Mouse (Mus musculus) embryonic facial prominence, embryonic 11.5 days (tissue): Measurements from ENCODE around the gene Nme6. TPM values are rescaled to one million over a fixed set of nuclear protein-coding genes. Genes with fewer than 3 reads are reported as not detected.
A peak's percentile ranks its signal among the peaks of the same experiment; 100 is the strongest.
"Not testable (repeated sequence)": the region's sequence is repeated elsewhere in the genome, so short reads cannot be mapped to it uniquely, and the experiment has no call there.

Experiments
- ATAC-seq: fragments of 200-750 bp; cut with Nextera tagmentation; replicated peaks from 2 replicates; pipeline ENCODE4 v1.8.0; 2017; ENCODE audit warnings: low read depth; ENCODE audit not compliant: insufficient number of reproducible peaks, low FRiP score, low TSS enrichment
- DNase-seq: peaks from one replicate; pipeline ENCODE4 v3.0.0-alpha.2; 2015; ENCODE audit warnings: low spot score
- H3K27ac ChIP-seq: fragments of 300-500 bp; sonication (generic); replicated peaks from 2 replicates; pipeline ENCODE4 v1.5.1; 2014; ENCODE audit warnings: mild to moderate bottlenecking, low read depth, low read length, control low read depth
- H3K27me3 ChIP-seq: fragments of 300-500 bp; sonication (generic); 2 replicates; pipeline ENCODE4 v1.6.1; 2014; ENCODE audit warnings: mild to moderate bottlenecking, low read length, moderate library complexity, mixed read lengths; ENCODE audit not compliant: control insufficient read depth, insufficient read depth
- H3K36me3 ChIP-seq: fragments of 300-500 bp; sonication (generic); replicated peaks from 2 replicates; pipeline ENCODE4 v1.6.1; 2014; ENCODE audit warnings: low read depth, mild to moderate bottlenecking, low read length, moderate library complexity, mixed read lengths; ENCODE audit not compliant: control insufficient read depth, insufficient read depth
- H3K4me1 ChIP-seq: fragments of 300-500 bp; sonication (generic); 2 replicates; pipeline ENCODE4 v1.6.1; 2014; ENCODE audit warnings: low read length, mixed read lengths; ENCODE audit not compliant: control insufficient read depth, insufficient read depth
- H3K4me2 ChIP-seq: fragments of 300-500 bp; sonication (generic); 2 replicates; pipeline ENCODE4 v1.6.1; 2014; ENCODE audit warnings: low read depth, mild to moderate bottlenecking, control low read depth, low read length, moderate library complexity
- H3K4me3 ChIP-seq: fragments of 300-500 bp; sonication (generic); 2 replicates; pipeline ENCODE4 v1.5.1; 2014; ENCODE audit warnings: low read depth, low read length, control low read depth
- H3K9ac ChIP-seq: fragments of 300-500 bp; sonication (generic); replicated peaks from 2 replicates; pipeline ENCODE4 v1.6.1; 2014; ENCODE audit warnings: mild to moderate bottlenecking, control low read depth, low read length
- H3K9me3 ChIP-seq: fragments of 300-500 bp; sonication (generic); replicated peaks from 2 replicates; pipeline ENCODE4 v1.6.1; 2016; ENCODE audit warnings: mild to moderate bottlenecking, low read length, inconsistent platforms, mixed read lengths; ENCODE audit not compliant: control insufficient read depth
- WGBS: fragments of 180-500 bp; shearing (Covaris S2); extraction: QIAGEN DNeasy Blood & Tissue Kit; methylation state at CpG from one replicate; pipeline ENCODE4 v1.1.7; 2014; 5-methylcytosine and 5-hydroxymethylcytosine counted together
- polyA plus RNA-seq: library from polyadenylated mRNA; unstranded; fragments of >200 nt; fragmentation: Nextera tagmentation; extraction: Ambion mirVana; gene quantifications from 2 replicates; pipeline ENCODE4 v1.2.1, GENCODE M21; 2014

Nme6 gene
- 89.7 and 97.5 TPM in 2 replicates for polyA plus RNA-seq

DNA sequence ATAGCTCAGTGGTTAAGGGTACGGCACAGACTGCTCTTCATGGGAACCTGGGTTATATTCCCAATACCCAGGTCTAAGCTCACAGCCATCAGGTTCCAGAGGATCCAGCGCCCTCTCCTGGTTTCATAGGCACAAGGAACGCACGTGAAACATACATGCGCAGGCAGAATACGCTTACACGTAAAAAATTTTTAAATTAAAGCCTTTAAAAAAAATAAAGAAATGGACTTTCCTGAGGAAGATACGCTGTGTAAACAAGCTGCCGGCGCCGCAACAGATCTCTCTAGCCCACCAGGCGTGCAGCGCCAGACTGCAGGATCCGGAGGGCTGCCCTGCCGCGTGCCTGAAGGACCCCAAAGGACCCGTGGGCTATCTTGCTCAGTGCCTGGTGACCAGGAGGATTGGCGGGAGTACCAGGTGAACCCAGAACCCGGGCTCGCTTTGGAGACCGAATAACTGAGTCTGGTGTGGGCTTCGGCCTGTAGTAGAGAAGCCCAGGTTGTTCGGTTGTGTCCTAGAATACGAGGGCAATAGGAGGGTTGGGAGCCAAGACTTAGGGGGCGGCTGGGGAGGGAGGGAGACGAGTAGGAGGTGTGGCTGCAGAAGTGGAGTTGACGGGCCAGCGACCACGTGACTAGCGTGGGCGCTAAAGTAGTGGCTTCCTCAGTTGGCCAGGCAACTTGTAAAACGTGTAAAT, at the start of gene Nme6:
TSS of gene Nme6 (plus strand) at position 359 of the 697 bp plus-strand sequence.
- Histone ChIP-seq H3K27ac (0 out of 2 replicates have a peak within 1 kb of the TSS, but pooled peaks have one; percentile 24), H3K9ac (peak within 1 kb of the TSS; percentile 71), H3K4me3 (peak within 1 kb of the TSS; percentile 61), H3K27me3 (no peaks in the 10 kb centered on the region), H3K9me3 (no peaks in the 10 kb centered on the region), H3K4me1 (no peaks in the 10 kb centered on the region), H3K36me3 (no peaks in the 10 kb centered on the region), H3K4me2 (peak within 1 kb of the TSS; percentile 86)
- WGBS, result under 1% methylated on average over 32 of the region's 32 CpGs
- peak; percentile 91 for DNase-seq
- peak; percentile 97 for ATAC-seq

DNA sequence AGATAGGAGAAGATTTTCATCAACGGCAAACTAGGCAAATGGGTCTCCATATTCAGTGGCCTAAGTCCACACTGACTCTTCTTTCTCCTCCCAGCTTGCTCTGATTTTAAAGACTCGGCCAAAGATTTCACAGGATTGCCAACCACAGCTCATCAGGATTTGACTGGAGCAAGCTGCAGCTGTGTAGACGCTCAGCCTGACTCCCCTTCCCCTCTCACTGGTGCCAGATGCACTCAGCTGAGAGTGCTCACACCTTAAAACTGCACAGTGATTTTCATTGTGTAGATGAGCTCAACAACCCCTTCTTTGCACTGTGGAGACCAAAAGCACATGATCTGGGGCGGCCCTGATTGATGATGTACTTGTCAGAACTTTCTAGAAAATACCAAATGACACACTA, 42.0 kb upstream of the Nme6 start, which contains the start of gene Fbxw27:
TSS of gene Fbxw27 (minus strand) at position 101 of the 400 bp plus-strand sequence.
- not testable (repeated sequence) for ATAC-seq, H3K27ac ChIP-seq, H3K9me3 ChIP-seq, H3K36me3 ChIP-seq, DNase-seq, H3K9ac ChIP-seq, H3K4me3 ChIP-seq, H3K27me3 ChIP-seq, H3K4me2 ChIP-seq, H3K4me1 ChIP-seq
- WGBS, result 65% methylated on average over 4 of the region's 4 CpGs

DNA sequence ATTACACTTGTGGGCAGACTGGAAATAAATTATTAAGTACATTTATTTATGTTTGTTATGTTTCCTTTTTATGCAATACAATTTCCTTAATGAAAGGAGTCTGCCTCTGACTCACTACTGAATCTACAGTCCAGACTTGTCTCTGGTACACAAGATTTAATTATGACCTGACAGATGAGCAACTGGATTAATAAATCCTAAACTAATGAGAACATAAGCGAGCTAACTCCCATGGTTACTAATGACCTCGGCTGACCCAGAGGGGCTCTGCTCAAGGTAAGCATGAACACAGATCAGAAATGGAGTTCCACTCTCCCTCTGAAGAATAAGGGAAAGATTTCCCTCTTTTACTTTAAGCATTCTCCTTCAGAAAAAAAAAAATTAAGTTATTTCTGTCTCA, 37.3 kb upstream of the Nme6 start:
- Histone ChIP-seq H3K4me3 (no peak overlapping the region), H3K9me3 (no peaks in the 10 kb centered on the region), H3K27ac (no peak overlapping the region), H3K36me3 (no peaks in the 10 kb centered on the region), H3K4me1 (no peaks in the 10 kb centered on the region), H3K27me3 (no peaks in the 10 kb centered on the region), H3K4me2 (no peak overlapping the region), H3K9ac (no peak overlapping the region)
- WGBS, result 74% methylated on average over 2 of the region's 2 CpGs
- DNase-seq (no peak), ATAC-seq (no peak)

DNA sequence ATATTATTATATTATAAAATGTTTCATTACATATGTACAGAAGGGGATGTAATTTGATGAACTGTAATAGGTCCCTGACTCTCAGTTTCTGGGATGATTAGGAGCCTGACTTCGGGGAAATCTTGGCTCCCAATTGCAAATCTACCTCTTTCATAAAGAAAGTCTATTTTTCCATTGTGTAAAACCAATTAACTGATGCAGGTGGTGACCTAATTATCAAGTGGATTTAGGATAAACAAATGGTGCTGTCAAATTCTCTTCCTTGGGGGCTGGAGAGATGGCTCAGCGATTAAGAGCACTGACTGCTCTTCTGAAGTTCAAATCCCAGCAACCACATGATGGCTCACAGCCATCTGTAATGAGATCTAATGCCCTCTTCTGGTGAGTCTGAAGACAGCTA, 36.7 kb upstream of the Nme6 start:
- no peak for ATAC-seq
- H3K36me3 ChIP-seq, result no peaks in the 10 kb centered on the region
- H3K4me1 ChIP-seq, result no peaks in the 10 kb centered on the region

DNA sequence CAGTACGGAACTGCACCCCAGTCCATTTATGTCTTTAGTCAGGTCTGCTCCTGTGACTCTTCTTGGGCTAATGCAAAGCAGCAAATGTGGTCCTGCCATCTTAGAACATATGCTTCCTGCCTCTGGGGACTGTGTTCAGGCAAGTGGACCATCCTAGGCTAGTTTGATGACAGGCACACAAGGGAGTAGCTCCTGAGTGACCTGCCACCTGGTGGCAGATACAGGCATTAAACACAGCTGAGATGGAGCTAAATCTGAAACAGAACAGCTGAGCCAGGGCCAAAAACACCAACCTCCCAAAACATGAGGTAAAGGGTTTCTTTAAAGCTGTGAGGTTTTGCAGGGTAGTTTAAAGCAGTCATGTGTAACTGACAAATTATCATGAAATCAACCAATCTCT, 34.5 kb upstream of the Nme6 start:
- no peaks in the 10 kb centered on the region for H3K9me3 ChIP-seq
- no peak overlapping the region for H3K4me3 ChIP-seq
- 94% methylated on average over 1 of the region's 1 CpGs for WGBS
- no peak overlapping the region for H3K9ac ChIP-seq
- H3K4me2 ChIP-seq, result no peak overlapping the region
- no peak overlapping the region for H3K27ac ChIP-seq
- ATAC-seq, result no peak
- DNase-seq, result peak; percentile 20
- H3K4me1 ChIP-seq, result no peaks in the 10 kb centered on the region
- H3K36me3 ChIP-seq, result no peaks in the 10 kb centered on the region
- H3K27me3 ChIP-seq, result no peaks in the 10 kb centered on the region

More for the DNA sequence above, 36.7 kb upstream of the Nme6 start:
- Histone ChIP-seq H3K9ac (no peak overlapping the region), H3K4me2 (no peak overlapping the region), H3K27me3 (no peaks in the 10 kb centered on the region), H3K4me3 (no peak overlapping the region), H3K27ac (no peak overlapping the region), H3K9me3 (no peaks in the 10 kb centered on the region)
- DNase-seq, result no peak
- WGBS, result 77% methylated on average over 2 of the region's 2 CpGs

DNA sequence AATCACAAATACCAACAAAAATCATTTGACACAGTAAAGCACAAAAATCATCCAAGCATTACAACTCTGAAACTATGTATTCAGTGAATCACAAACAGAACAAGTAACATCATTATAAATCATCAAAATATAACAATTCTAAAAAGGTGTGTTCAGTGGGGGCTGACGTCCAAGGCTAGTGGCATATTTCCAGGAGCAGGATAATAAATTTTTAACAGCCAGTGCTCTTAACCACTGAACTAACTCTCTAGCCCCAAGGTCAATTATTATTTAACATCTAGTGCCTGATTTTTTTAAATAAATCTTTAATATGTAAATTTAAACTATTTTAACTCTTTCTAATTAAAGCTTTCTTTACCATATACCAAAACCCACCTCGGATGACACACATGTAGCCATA, 27.0 kb upstream of the Nme6 start:
- WGBS, result 92% methylated on average over 2 of the region's 2 CpGs
- H3K27me3 ChIP-seq, H3K9ac ChIP-seq, H3K9me3 ChIP-seq, H3K27ac ChIP-seq, H3K4me2 ChIP-seq, H3K4me3 ChIP-seq, H3K36me3 ChIP-seq, ATAC-seq, DNase-seq, H3K4me1 ChIP-seq: not testable (repeated sequence)

DNA sequence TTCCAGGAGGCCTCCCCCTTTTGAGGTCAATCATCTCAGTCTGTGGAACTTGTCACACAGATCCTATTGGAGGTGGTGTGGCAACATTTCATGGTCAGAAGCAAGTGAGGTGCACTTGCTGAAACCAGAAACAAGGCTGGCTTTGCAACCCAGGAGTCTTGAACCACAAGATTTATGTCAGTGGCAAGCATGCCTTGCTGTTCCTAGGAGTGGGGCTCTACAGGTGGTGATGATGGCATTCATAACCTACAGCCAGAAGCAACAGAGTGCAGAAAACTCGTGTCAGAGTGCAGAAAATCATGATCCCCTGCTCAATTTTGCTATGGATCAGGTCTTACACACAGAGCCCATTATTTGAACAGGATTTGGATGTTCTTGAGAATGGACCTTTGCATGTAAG, 26.3 kb upstream of the Nme6 start:
- no peak overlapping the region for H3K4me2 ChIP-seq
- no peaks in the 10 kb centered on the region for H3K9me3 ChIP-seq
- no peak for DNase-seq
- no peak overlapping the region for H3K4me3 ChIP-seq
- no peak overlapping the region for H3K27ac ChIP-seq
- no peaks in the 10 kb centered on the region for H3K4me1 ChIP-seq
- H3K27me3 ChIP-seq, result no peaks in the 10 kb centered on the region
- WGBS, result 35% methylated on average over 1 of the region's 1 CpGs
- H3K36me3 ChIP-seq, result no peaks in the 10 kb centered on the region
- H3K9ac ChIP-seq, result no peak overlapping the region
- no peak for ATAC-seq

DNA sequence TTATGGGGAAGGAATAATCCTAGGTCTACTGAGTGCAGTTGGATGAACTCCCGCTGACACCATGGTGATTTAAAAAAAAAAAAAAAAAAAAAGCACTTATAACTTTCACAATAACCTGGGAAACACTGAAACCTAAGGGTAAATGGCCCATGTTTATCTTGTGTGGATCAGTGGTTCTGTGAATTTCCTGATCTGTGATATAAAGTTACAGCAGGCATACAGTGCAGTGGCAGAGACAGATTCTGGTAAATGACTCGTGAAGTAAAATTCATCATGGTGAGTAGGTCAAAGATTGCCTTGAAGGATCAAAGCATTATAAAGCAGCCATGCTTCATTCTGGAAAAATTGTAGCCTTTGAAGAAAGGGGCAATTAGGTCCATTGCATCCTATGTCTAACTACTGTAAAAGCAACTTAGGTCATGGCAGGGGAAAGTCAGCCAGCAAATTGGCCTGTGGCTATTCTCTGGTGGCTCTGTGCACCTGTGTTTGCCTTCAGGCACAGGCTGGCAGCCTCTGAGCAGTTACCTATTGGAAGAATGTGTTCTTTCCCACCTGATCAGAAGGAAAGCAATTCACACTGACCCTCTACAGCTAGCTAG, 25.8 kb upstream of the Nme6 start:
- 81% methylated on average over 2 of the region's 2 CpGs for WGBS
- Histone ChIP-seq H3K27ac (no peak overlapping the region), H3K9ac (no peak overlapping the region), H3K4me1 (no peaks in the 10 kb centered on the region), H3K27me3 (no peaks in the 10 kb centered on the region), H3K4me3 (no peak overlapping the region), H3K9me3 (no peaks in the 10 kb centered on the region), H3K36me3 (no peaks in the 10 kb centered on the region), H3K4me2 (no peak overlapping the region)
- ATAC-seq (no peak), DNase-seq (no peak)
